Mouse (Mus musculus): ENCODE results near the gene Ptger3.

DNA sequence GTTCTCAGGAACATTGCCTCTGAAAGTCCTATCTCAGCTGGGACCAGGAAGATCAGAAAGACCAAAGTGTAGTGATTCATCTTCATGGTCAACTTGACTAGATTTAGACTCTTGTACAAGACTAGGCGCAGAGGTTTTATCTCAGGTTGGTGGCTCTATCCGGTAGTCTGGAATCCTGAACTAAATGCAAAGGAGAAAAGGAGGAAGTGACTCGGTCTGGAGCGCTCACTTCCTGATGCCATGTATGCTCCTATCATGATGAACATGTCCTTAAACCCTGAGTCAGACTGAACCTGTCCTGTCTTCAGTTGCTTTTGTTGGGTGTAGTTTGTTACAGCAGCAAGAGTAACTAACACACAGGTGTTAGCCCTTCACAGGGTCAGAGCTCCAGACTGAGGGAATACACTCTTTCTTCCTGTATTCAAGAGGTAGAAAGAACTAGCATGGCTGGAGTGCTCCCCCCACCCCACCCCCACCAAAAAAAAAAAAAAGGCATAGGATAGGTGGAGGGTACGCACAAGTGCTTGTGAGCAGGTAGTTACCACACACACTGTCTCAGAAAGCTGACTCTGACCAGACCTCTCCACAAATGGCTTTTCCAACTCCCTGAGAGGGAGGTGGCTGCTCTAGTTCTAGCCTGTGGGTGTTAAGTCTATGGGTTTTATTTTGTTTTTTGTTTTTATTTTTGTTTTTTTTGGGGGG, 11.9 kb downstream of the Ptger3 start:
- TF ChIP-seq CTCF (IDR thresholded peaks at IDR 0.05; ENCODE audit: extremely low read depth, insufficient read depth, insufficient read length, insufficient replicate concordance) (no peak), POLR2A (IDR thresholded peaks at IDR 0.05; ENCODE audit: low read depth, low read length) (no peak)
